Mouse (Mus musculus) midbrain, embryonic 11.5 days (tissue): ENCODE measurements around the gene Cldn18. TPM values are rescaled to one million over a fixed set of nuclear protein-coding genes. Genes with fewer than 3 reads are reported as not detected.

ENCODE experiments used
- ATAC-seq: fragments of 200-750 bp; cut with Nextera tagmentation; 2 replicates; pipeline ENCODE4 v1.8.0; 2017; ENCODE audit warnings: moderate TSS enrichment, moderate library complexity; ENCODE audit not compliant: low FRiP score
- DNase-seq: peaks from one replicate; pipeline ENCODE4 v3.0.0; 2015; ENCODE audit warnings: low spot score; ENCODE audit errors: missing footprints
- H3K27ac ChIP-seq: fragments of 300-500 bp; sonication (generic); 2 replicates; pipeline ENCODE4 v1.5.1; 2014; ENCODE audit warnings: low read depth, low read length
- H3K27me3 ChIP-seq: fragments of 300-500 bp; sonication (generic); 2 replicates; pipeline ENCODE4 v1.6.1; 2014; ENCODE audit warnings: mild to moderate bottlenecking, low read length, moderate library complexity, mixed read lengths; ENCODE audit not compliant: control insufficient read depth, insufficient read depth
- H3K36me3 ChIP-seq: fragments of 300-500 bp; sonication (generic); 2 replicates; pipeline ENCODE4 v1.6.1; 2014; ENCODE audit warnings: mild to moderate bottlenecking, low read length, moderate library complexity, mixed read lengths; ENCODE audit not compliant: control insufficient read depth, insufficient read depth
- H3K4me1 ChIP-seq: fragments of 300-500 bp; sonication (generic); 2 replicates; pipeline ENCODE4 v1.6.1; 2014; ENCODE audit warnings: low read length; ENCODE audit not compliant: control insufficient read depth, insufficient read depth
- H3K4me2 ChIP-seq: fragments of 300-500 bp; sonication (generic); 2 replicates; pipeline ENCODE4 v1.6.1; 2014; ENCODE audit warnings: mild to moderate bottlenecking, moderate library complexity
- H3K4me3 ChIP-seq: fragments of 300-500 bp; sonication (generic); 2 replicates; pipeline ENCODE4 v1.5.1; 2014; ENCODE audit warnings: low read depth, low read length
- H3K9ac ChIP-seq: fragments of 300-500 bp; sonication (generic); 2 replicates; pipeline ENCODE4 v1.6.1; 2014; ENCODE audit warnings: low read length
- H3K9me3 ChIP-seq: fragments of 300-500 bp; sonication (generic); 2 replicates; pipeline ENCODE4 v1.6.1; 2016; ENCODE audit warnings: low read length; ENCODE audit not compliant: control insufficient read depth
- WGBS: fragments of 180-500 bp; shearing (Covaris S2); extraction: QIAGEN DNeasy Blood & Tissue Kit; methylation state at CpG from one replicate; pipeline ENCODE4 v1.1.7; 2014; 5-methylcytosine and 5-hydroxymethylcytosine counted together
- polyA plus RNA-seq: library from polyadenylated mRNA; unstranded; fragments of >200 nt; fragmentation: Nextera tagmentation; extraction: Ambion mirVana; gene quantifications from 2 replicates; pipeline ENCODE4 v1.2.1, GENCODE M21; 2014

The Cldn18 gene
- polyA plus RNA-seq, 1 experiment from 2014 or later, result not detected

DNA sequence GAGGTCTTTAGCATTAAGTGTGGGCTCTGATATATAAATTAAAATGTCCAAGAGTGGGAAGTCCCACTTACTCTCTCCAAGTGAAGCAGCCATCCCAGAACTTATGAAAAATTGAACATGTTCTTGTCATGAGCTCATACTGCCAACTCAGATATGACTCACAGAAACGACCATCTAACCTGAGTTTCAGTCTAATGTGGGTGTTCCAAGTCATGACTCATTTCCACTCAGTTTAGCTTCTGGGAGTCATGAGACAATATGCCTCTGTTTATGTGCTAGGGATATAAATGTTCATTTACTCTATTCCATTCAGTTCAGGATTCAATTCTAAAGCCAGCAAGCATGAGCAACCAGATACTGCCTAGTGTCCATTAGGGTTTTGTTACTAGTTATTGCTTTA, 2.9 kb upstream of the Cldn18 start:
- Histone ChIP-seq H3K9me3 (no peaks in the 10 kb centered on the region), H3K27me3 (no peaks in the 10 kb centered on the region), H3K27ac (no peak overlapping the region), H3K4me2 (no peak overlapping the region), H3K9ac (no peak overlapping the region), H3K4me3 (no peak overlapping the region), H3K4me1 (no peaks in the 10 kb centered on the region), H3K36me3 (no peaks in the 10 kb centered on the region)
- WGBS, result 55% methylated on average over 1 of the region's 1 CpGs
- ATAC-seq, result no peak
- no peak for DNase-seq

DNA sequence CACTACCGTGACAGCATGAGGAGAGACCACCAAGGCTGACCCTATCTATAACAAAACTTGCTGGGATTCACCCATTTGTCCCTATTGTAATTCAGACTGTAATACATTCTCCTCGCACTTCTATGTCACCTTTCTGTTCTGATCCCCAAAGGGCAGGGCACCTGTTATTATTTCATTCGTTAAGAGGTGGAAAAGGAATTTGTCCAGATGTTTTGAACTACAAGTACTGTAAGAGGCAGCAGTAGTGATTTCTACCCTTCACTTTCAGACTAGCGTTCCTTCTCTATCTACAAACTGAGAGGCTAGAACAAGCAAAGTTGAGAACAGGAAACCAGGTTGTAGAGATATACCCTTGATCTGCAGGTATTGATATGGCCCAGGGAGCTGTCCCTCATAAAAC, 6.8 kb downstream of the Cldn18 start:
- H3K36me3 ChIP-seq, result no peaks in the 10 kb centered on the region
- no peaks in the 10 kb centered on the region for H3K4me1 ChIP-seq
- no peaks in the 10 kb centered on the region for H3K27me3 ChIP-seq
- ATAC-seq (no peak), DNase-seq (no peak)
- no peak overlapping the region for H3K9ac ChIP-seq
- WGBS, result 89% methylated on average over 4 of the region's 4 CpGs
- H3K9me3 ChIP-seq, result no peaks in the 10 kb centered on the region
- H3K27ac ChIP-seq, result no peak overlapping the region
- no peak overlapping the region for H3K4me2 ChIP-seq
- no peak overlapping the region for H3K4me3 ChIP-seq

DNA sequence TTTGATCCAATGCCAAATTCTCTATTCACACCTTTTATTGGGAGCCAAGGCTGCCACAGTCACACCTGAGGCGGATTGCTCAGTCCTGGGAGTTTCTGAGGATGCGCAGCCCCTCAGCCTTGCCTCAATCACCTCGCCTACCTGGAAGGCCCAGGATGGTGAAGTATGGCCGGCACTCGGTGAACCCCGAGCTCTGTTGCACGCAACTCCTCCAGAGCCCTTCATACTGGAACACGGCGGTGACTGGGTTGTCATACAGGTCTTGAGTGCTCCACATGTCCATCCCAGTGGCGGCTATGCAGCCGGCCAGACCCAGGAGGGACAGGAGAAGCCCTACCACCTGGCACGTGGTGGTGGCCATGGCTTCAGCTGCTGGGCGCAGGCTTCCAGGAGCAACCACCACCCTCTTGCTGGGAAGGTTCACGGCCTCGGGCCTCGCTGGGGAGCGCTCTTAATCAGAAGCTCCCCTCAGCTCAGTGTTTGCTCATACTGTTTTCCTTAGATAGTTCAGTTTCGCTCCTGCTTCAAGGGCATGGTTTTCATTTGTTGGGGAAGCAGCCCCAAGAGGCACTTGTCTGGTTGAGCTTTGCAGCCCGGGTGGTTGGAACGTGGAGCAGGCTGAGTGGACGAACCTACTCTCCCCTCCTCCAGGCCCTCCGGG, 7.3 kb downstream of the Cldn18 start:
- Histone ChIP-seq H3K36me3 (no peaks in the 10 kb centered on the region), H3K4me2 (no peak overlapping the region), H3K27ac (no peak overlapping the region), H3K27me3 (no peaks in the 10 kb centered on the region), H3K4me3 (no peak overlapping the region), H3K4me1 (no peaks in the 10 kb centered on the region), H3K9me3 (no peaks in the 10 kb centered on the region), H3K9ac (no peak overlapping the region)
- ATAC-seq (no peak), DNase-seq (no peak)
- WGBS, result 89% methylated on average over 22 of the region's 22 CpGs

DNA sequence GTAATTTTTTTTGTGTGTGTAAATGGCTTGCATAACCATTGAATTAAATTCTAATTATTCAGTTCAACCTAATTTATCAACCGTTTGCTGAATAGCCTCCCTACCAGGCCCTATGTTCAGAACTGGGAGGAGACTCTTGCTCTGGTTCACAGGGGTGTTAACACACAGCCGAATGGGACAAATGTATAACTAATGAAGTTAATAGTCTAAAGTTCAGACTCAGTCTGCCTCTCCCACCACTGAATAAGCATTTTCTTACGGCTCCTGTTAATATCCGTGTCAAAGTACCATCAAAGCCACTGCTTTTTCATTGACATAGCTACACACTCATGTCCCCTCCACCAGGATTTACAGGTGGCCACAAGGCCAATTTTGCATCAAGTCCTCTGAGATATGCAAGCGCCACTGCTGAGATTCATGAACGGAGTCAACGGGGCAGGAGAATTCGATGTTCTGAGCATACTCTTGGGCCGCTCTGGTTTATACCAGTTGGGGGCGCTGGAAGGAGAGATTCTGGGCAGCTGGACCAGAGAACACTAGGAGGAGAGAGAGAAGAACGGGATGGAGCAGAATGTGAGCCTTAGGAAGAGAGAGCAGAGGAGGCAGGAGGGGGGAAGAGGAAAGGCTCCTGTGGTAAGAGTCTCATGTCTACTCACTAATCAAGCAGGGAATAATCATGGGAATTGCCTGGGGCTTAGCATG, 9.5 kb downstream of the Cldn18 start:
- DNase-seq, result no peak
- H3K9me3 ChIP-seq, result no peaks in the 10 kb centered on the region
- no peaks in the 10 kb centered on the region for H3K36me3 ChIP-seq
- no peak overlapping the region for H3K9ac ChIP-seq
- no peak overlapping the region for H3K4me3 ChIP-seq
- no peak overlapping the region for H3K27ac ChIP-seq
- no peak overlapping the region for H3K4me2 ChIP-seq
- no peak for ATAC-seq
- H3K4me1 ChIP-seq, result no peaks in the 10 kb centered on the region
- H3K27me3 ChIP-seq, result no peaks in the 10 kb centered on the region
- 75% methylated on average over 11 of the region's 11 CpGs for WGBS

GRCm38 (mm10) chr9:99706264-99706663, 10.8 kb downstream of the Cldn18 start:
- Histone ChIP-seq H3K9me3 (no peaks in the 10 kb centered on the region), H3K9ac (no peak overlapping the region), H3K27me3 (no peaks in the 10 kb centered on the region), H3K4me1 (no peaks in the 10 kb centered on the region), H3K4me2 (no peak overlapping the region), H3K4me3 (no peak overlapping the region), H3K36me3 (no peaks in the 10 kb centered on the region), H3K27ac (no peak overlapping the region)
- WGBS, result 90% methylated on average over 6 of the region's 6 CpGs
- DNase-seq (no peak), ATAC-seq (no peak)

DNA sequence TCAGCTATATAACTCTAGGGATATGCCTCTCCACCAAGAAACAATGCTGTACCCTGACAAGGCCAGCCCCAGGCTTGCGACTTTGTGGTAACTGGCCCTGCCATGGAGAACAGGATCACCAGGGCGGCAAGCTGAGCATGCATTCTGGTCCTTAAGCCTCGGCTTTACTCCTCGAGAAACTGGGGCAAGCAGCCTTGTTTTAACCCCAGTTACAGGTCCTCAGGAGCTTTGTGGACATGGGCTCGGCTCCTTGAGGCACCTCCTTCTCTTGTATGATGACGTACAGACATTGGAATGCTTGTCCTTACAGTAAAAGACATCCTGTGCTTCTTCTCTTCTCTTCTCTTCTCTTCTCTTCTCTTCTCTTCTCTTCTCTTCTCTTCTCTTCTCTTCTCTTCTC, 13.4 kb downstream of the Cldn18 start:
- no peak for ATAC-seq
- no peak overlapping the region for H3K27ac ChIP-seq
- H3K27me3 ChIP-seq, result no peaks in the 10 kb centered on the region
- 73% methylated on average over 6 of the region's 6 CpGs for WGBS
- H3K9ac ChIP-seq, result no peak overlapping the region
- no peaks in the 10 kb centered on the region for H3K4me1 ChIP-seq
- H3K4me2 ChIP-seq, result no peak overlapping the region
- no peak overlapping the region for H3K4me3 ChIP-seq
- H3K9me3 ChIP-seq, result no peaks in the 10 kb centered on the region
- H3K36me3 ChIP-seq, result no peaks in the 10 kb centered on the region
- DNase-seq, result no peak

DNA sequence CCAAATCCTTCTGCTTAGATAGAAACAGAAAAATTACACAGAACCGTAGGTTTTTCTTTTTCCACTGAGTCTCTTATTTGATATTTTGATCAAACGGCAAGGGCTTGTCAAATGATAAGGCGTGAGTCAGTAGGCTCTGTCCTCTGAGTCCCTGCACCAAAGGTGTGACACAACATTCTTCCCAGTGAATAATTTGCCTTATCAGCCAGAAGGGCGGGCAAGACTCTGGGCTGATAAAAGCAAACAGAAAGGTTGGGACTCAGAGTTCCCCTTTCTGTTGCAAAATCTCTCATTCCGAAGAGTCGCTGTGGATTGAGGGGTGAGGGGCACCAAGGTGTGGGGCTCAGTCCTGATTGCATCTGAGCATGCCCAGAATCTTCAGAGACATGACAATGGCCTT, 14.9 kb downstream of the Cldn18 start:
- Histone ChIP-seq H3K4me1 (no peaks in the 10 kb centered on the region), H3K27me3 (no peaks in the 10 kb centered on the region), H3K4me3 (no peak overlapping the region), H3K36me3 (no peaks in the 10 kb centered on the region), H3K4me2 (no peak overlapping the region), H3K9ac (no peak overlapping the region), H3K9me3 (no peaks in the 10 kb centered on the region), H3K27ac (no peak overlapping the region)
- ATAC-seq, result no peak
- 89% methylated on average over 6 of the region's 6 CpGs for WGBS
- DNase-seq, result no peak

- Histone ChIP-seq H3K9me3 (no peaks in the 10 kb centered on the region), H3K4me1 (no peaks in the 10 kb centered on the region), H3K27ac (no peak overlapping the region), H3K27me3 (no peaks in the 10 kb centered on the region), H3K9ac (no peak overlapping the region), H3K4me3 (no peak overlapping the region), H3K4me2 (no peak overlapping the region), H3K36me3 (no peaks in the 10 kb centered on the region)
- WGBS, result 82% methylated on average over 2 of the region's 2 CpGs
- DNase-seq (no peak), ATAC-seq (no peak)
Observed at GRCm38 (mm10) chr9:99701187-99701586, 15.9 kb downstream of the Cldn18 start.

DNA sequence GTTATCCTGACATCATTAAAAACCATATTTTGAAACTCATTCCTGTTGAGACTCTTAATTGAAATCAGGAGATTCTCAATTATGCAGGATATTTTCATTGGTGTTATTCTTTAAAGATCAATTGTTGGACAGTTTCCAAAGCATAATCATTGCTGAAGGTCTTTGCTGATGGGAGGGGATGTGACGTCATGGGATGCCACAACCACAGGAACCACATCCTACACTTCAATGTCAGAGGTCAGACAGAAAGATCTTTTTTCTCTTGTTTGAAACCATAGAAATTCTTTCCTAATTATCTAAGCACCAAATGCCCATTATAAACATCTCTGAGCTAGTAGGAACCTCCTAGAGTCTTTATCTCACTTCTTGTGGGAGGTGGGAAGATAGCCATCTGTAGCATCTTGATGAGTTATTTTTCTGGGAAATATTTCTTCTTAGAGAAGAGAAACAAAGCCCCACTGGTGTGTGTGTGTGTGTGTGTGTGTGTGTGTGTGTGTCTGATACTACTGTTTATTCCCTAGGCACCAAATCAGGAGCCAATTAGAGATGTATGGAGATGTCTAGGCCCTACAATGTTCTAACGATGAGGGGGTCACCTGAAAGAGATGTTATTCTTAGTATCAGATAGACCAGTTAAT, 17.2 kb downstream of the Cldn18 start:
- no peaks in the 10 kb centered on the region for H3K27me3 ChIP-seq
- DNase-seq, result no peak
- H3K27ac ChIP-seq, result no peak overlapping the region
- no peaks in the 10 kb centered on the region for H3K36me3 ChIP-seq
- no peaks in the 10 kb centered on the region for H3K9me3 ChIP-seq
- no peak overlapping the region for H3K4me3 ChIP-seq
- no peaks in the 10 kb centered on the region for H3K4me1 ChIP-seq
- 92% methylated on average over 2 of the region's 2 CpGs for WGBS
- H3K4me2 ChIP-seq, result no peak overlapping the region
- H3K9ac ChIP-seq, result no peak overlapping the region
- ATAC-seq, result no peak
